Mouse (Mus musculus) embryonic fibroblast, embryonic 13.5 days (primary cell): ENCODE results near the gene Ephb1. TPM values are rescaled to one million over a fixed set of nuclear protein-coding genes. Genes with fewer than 3 reads are reported as not detected.

Source experiments
- H3K27ac ChIP-seq: 2 replicates; pipeline ENCODE4 v1.5.1; 2012; ENCODE audit warnings: low read length, control low read depth, inconsistent platforms; ENCODE audit not compliant: insufficient read depth
- H3K4me1 ChIP-seq: 2 replicates; pipeline ENCODE4 v1.6.1; 2011; ENCODE audit warnings: low read length; ENCODE audit not compliant: control insufficient read depth, insufficient read depth
- H3K4me3 ChIP-seq: 2 replicates; pipeline ENCODE4 v1.5.1; 2011; ENCODE audit warnings: mild to moderate bottlenecking, control low read depth, low read length; ENCODE audit not compliant: insufficient read depth
- CTCF ChIP-seq: IDR thresholded peaks from 2 replicates; pipeline ENCODE4 v1.5.1; 2011; ENCODE audit warnings: mild to moderate bottlenecking, control low read depth, low read length, moderate library complexity, borderline replicate concordance; ENCODE audit not compliant: insufficient read depth
- POLR2A ChIP-seq: IDR thresholded peaks from 2 replicates; pipeline ENCODE4 v1.6.1; 2011; ENCODE audit warnings: low read depth, mild to moderate bottlenecking, control low read depth, low read length, moderate library complexity
- polyA plus RNA-seq: library from polyadenylated mRNA; stranded (reverse); fragments of >200 nt; gene quantifications from 2 replicates; pipeline ENCODE4 v1.2.4, GENCODE M21; 2011; ENCODE audit warnings: low read depth; ENCODE audit not compliant: missing spikeins, insufficient read length

The Ephb1 gene
- polyA plus RNA-seq, 1 experiment: 0.18 TPM

GRCm38 (mm10) chr9:102231248-102231647 lies 123.2 kb downstream of the Ephb1 start:
- no peak overlapping the region for H3K27ac ChIP-seq
- TF ChIP-seq CTCF: no peak
- no peak for TF ChIP-seq POLR2A
- no peaks in the 10 kb centered on the region for H3K4me1 ChIP-seq
- no peak overlapping the region for H3K4me3 ChIP-seq

DNA sequence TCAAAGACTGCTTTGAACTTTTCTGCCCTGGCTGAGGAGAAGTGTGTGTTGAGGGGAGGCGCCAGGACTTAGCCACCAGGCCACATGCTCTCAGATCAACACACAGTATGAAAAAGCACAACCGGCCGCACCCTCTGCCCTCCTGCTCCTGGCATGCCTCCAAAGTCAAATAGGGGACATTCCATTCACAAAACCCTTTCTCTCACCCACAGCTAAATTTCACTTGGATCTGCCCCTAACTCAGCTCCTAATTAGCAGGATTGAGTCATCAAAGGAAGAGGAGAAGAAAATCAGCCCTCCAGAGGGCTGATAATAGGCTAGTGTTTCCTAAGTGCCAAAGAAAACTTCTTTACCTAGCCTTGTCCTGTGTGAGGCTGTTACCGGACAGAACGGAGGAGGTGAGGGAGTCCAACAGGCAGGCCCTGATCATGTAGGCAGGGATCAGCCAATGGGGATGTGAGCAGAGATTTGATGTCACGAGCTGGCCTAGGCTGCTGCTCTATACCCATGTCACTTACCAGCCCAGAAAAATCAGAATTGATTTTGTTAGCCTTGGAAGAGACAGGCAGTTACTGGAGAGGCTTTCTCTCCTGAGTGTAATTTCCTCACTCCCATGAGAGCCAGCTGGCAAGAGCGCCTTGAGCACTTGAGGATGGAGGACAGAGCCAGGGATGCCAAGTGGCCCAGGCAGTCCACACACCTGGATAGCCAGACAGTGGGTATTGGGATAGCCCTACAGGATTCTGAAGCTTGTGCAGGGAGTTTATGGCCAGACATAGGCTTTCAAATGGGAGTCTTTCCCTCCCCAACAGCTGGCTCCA lies 137.5 kb downstream of the Ephb1 start:
- TF ChIP-seq POLR2A (no peak), CTCF (no peak)
- H3K4me1 ChIP-seq: no peaks in the 10 kb centered on the region
- H3K4me3 ChIP-seq: no peak overlapping the region
- H3K27ac ChIP-seq: no peak overlapping the region

- TF ChIP-seq CTCF (no peak), POLR2A (no peak)
- H3K4me3 ChIP-seq: no peak overlapping the region
- no peaks in the 10 kb centered on the region for H3K4me1 ChIP-seq
- H3K27ac ChIP-seq: no peak overlapping the region
Observed at GRCm38 (mm10) chr9:102212036-102212383, 142.5 kb downstream of the Ephb1 start.

GRCm38 (mm10) chr9:102211296-102212035 lies 143.0 kb downstream of the Ephb1 start:
- TF ChIP-seq CTCF (no peak), POLR2A (no peak)
- H3K27ac ChIP-seq: no peak overlapping the region
- H3K4me1 ChIP-seq: no peaks in the 10 kb centered on the region
- no peak overlapping the region for H3K4me3 ChIP-seq

DNA sequence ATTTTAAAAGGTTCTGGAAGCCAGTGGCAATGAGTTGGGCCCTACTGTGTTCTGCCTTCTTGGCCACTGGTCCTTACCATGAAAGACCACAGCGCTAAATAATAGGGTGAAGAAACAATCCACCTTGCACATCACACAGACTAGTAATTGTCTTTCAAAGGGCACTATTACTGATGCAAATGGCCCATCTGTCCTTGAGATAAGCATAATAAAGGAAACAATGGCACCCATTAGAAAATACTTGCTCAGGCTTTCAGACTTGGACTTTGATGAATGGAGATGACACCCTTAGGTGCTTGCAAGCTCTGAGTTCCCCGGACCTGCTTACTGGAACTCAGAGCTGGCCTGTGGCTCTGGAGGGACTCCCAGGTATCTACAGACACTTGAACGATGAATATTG lies 149.0 kb downstream of the Ephb1 start:
- no peak for TF ChIP-seq POLR2A
- TF ChIP-seq CTCF: no peak
- Histone ChIP-seq H3K27ac (no peak overlapping the region), H3K4me1 (no peaks in the 10 kb centered on the region), H3K4me3 (no peak overlapping the region)

DNA sequence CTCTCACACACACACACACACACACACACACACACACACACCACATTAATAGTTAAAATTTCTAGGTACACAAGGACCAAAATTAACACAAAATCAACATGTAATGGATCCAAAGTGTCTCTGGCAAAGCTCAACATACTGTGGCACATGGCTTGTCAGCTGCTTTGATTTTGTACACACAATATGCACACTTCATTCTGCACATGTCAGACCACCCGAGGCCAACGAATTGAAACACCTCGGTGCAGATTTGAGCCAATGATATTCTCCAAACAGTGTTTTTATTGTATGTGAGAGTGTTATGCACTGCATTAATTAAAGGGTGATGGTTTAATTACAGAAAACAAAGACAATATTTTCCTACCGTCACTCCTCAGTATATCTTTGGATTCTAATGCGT lies 152.6 kb downstream of the Ephb1 start:
- Histone ChIP-seq H3K4me3 (no peak overlapping the region), H3K4me1 (no peaks in the 10 kb centered on the region), H3K27ac (no peak overlapping the region)
- no peak for TF ChIP-seq CTCF
- no peak for TF ChIP-seq POLR2A

GRCm38 (mm10) chr9:102196856-102197255 lies 157.6 kb downstream of the Ephb1 start:
- no peak for TF ChIP-seq CTCF
- no peak for TF ChIP-seq POLR2A
- Histone ChIP-seq H3K27ac (no peak overlapping the region), H3K4me3 (no peak overlapping the region), H3K4me1 (no peaks in the 10 kb centered on the region)

DNA sequence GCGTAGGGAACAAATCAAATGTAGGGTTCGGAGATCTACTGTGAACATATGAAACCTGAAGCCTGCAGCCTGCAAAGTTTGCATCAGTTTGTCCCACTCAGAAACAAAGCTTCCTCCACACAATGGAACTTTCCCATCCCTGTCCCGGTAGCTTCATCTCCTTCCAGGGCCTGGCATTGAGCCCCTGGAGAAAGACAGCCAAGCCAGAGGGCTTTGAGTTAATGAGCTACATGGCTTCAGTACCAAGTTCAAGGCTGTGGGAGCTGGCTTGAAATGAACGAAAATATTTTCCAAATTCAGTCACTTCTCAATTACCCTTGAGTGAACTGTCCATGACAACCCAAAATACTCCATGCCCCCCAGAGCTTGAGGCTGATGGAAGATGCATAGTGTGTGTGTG lies 160.4 kb downstream of the Ephb1 start:
- Histone ChIP-seq H3K4me1 (no peaks in the 10 kb centered on the region), H3K27ac (no peak overlapping the region), H3K4me3 (no peak overlapping the region)
- TF ChIP-seq CTCF (no peak), POLR2A (no peak)

- H3K4me3 ChIP-seq: no peak overlapping the region
- H3K27ac ChIP-seq: no peak overlapping the region
- no peak for TF ChIP-seq POLR2A
- no peak for TF ChIP-seq CTCF
- H3K4me1 ChIP-seq: no peaks in the 10 kb centered on the region
Observed at GRCm38 (mm10) chr9:102192724-102193685, 161.5 kb downstream of the Ephb1 start.

DNA sequence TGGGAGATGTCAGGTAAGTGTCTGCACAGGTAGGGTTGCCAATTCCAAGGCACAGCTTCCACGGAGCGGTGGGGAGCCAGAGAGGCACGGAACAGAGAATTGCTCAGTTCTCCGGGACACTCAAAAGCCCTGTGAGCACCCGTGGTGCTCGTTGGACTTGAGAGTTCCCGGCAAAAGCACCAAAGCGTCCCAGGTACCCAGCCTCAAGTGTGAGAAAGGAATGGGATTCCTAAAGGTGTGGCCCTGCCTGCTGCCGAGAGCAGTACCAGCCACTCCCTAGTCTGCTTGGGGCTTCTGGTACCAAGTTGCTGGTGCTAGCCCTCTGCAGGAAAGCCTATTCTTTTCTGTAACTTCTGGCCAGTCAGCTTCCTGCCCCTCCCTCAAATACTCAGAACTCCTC lies 164.4 kb downstream of the Ephb1 start:
- Histone ChIP-seq H3K27ac (no peak overlapping the region), H3K4me3 (no peak overlapping the region), H3K4me1 (no peaks in the 10 kb centered on the region)
- TF ChIP-seq CTCF: no peak
- TF ChIP-seq POLR2A: no peak
